Mouse (Mus musculus) thymus, adult 2 months (tissue): ENCODE data around the gene Slc48a1.

Experiments used
- CTCF ChIP-seq: fragments of 200-500 bp; IDR thresholded peaks from 2 replicates; pipeline ENCODE4 v1.5.1; 2012; ENCODE audit warnings: mild to moderate bottlenecking, control low read depth, low read length, moderate library complexity, borderline replicate concordance; ENCODE audit not compliant: control insufficient read depth, poor library complexity, insufficient read depth; ENCODE audit errors: extremely low read depth
- POLR2A ChIP-seq: fragments of 200-500 bp; IDR thresholded peaks from 2 replicates; pipeline ENCODE4 v1.6.1; 2012; ENCODE audit warnings: mild to moderate bottlenecking, low read length, control low read depth, moderate library complexity; ENCODE audit not compliant: control insufficient read depth, poor library complexity, insufficient read depth; ENCODE audit errors: extremely low read depth

DNA sequence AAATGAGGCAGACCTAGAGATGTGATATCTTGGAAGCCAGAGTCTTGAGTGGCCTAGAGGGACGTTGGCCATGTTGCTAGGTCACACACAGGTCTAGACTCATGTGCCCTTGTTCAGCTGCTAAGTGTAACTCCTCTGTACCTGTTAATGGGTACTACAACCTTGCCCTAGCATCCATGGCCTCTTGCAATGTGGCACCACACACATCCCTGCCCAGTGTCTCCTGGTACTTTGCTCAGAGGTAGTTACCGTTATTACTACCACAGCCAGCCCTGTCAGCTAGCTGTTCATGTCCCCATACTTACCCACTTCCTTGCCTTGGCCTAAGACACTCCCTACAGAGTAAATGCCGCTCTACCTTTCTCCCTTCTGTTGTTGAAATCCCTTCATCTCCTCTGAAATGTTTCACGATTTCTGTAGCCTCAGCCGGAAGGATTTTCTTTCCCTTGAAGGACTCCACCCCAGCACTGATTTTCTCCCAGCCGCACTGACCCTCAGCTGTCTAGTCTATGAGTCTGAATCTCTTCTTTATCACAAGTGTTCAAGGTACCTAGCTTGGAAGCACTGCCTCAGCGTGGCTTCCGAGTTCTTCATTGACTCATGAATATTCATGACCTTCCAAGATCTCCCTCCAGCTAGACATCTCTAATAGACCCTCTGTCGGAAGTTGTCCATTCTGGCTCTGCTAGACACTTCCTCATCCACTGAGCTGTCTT is 54.6 kb downstream of the Slc48a1 start:
- no peak for TF ChIP-seq CTCF
- no peak for TF ChIP-seq POLR2A
